Comparison of ENCODE assay signal across 10 mouse cellular contexts in genomic region chr5:150408979-150409378, GRCm38 (mm10).
DNase-seq lines count a peak whose midpoint lies in the region; ATAC-seq and TF ChIP-seq lines count a peak whose summit lies in the region.
"Had no signal": no experiment of that assay in that cellular context is flagged by ENCODE, and none has a peak within 500 bp of the region (broad histone marks: within the 10 kb centered on the region; RNA-seq: fewer than 3 reads in every experiment).

No protein-coding gene starts in this region.

- H3K4me3 ChIP-seq in kidney, embryonic 15.5 days (replicated peaks), result no peak overlapping the region
- H3K4me3 ChIP-seq in embryonic facial prominence, embryonic 14.5 days (ENCODE audit: low read depth, low read length), result no peak overlapping the region
- no peak overlapping the region for H3K4me3 ChIP-seq in liver, postnatal 0 days (ENCODE audit: low read depth, low read length)
- H3K4me3 ChIP-seq: stomach, embryonic 15.5 days had no signal

- no peak for TF ChIP-seq CTCF in liver, postnatal 0 days (IDR thresholded peaks at IDR 0.05; ENCODE audit: low read depth)

- 59% methylated on average over 8 of the region's 8 CpGs for WGBS in kidney, embryonic 15.5 days
- WGBS in embryonic facial prominence, embryonic 14.5 days, result 76% methylated on average over 8 of the region's 8 CpGs
- WGBS in liver, postnatal 0 days (ENCODE audit: insufficient replicate concordance), result 65% methylated on average over 8 of the region's 8 CpGs

- H3K9me3 ChIP-seq in kidney, embryonic 15.5 days (replicated peaks), result no peaks in the 10 kb centered on the region
- no peaks in the 10 kb centered on the region for H3K9me3 ChIP-seq in embryonic facial prominence, embryonic 14.5 days (ENCODE audit: control insufficient read depth, low read length)
- no peaks in the 10 kb centered on the region for H3K9me3 ChIP-seq in liver, postnatal 0 days (ENCODE audit: low read length)
- H3K9me3 ChIP-seq: stomach, embryonic 15.5 days had no signal

- H3K27ac ChIP-seq in kidney, embryonic 15.5 days, result peak overlapping the region; percentile 85
- H3K27ac ChIP-seq in embryonic facial prominence, embryonic 14.5 days (replicated peaks; ENCODE audit: low read depth, low read length), result peak overlapping the region; percentile 5; the same call in 1 of the 2 replicates
- H3K27ac ChIP-seq in liver, postnatal 0 days (ENCODE audit: low read depth), result no peak overlapping the region
- H3K27ac ChIP-seq: stomach, embryonic 15.5 days had no signal

- no peak for TF ChIP-seq EP300 in liver, postnatal 0 days (IDR thresholded peaks at IDR 0.05; ENCODE audit: low read depth)

- peak overlapping the region; percentile 31; the same call in 1 of the 2 replicates for H3K4me2 ChIP-seq in kidney, embryonic 15.5 days
- no peak overlapping the region for H3K4me2 ChIP-seq in embryonic facial prominence, embryonic 14.5 days (ENCODE audit: low read depth, low read length)
- H3K4me2 ChIP-seq in liver, postnatal 0 days (ENCODE audit: low read depth, low read length), result no peak overlapping the region
- H3K4me2 ChIP-seq: heart, embryonic 11.5 days; stomach, embryonic 15.5 days had no signal

- peaks cover 21% of the 10 kb centered on the region for H3K4me1 ChIP-seq in kidney, embryonic 15.5 days
- peaks cover 6% of the 10 kb centered on the region; the same call in 1 of the 2 replicates for H3K4me1 ChIP-seq in embryonic facial prominence, embryonic 14.5 days (ENCODE audit: control insufficient read depth, insufficient read depth, low read length)
- no peaks in the 10 kb centered on the region for H3K4me1 ChIP-seq in liver, postnatal 0 days (ENCODE audit: insufficient read depth)

- H3K36me3 ChIP-seq in kidney, embryonic 15.5 days, result no peaks in the 10 kb centered on the region
- H3K36me3 ChIP-seq in embryonic facial prominence, embryonic 14.5 days (ENCODE audit: control insufficient read depth, insufficient read depth, low read length), result peaks cover 14% of the 10 kb centered on the region; the same call in 1 of the 2 replicates
- peaks cover 5% of the 10 kb centered on the region for H3K36me3 ChIP-seq in liver, postnatal 0 days (replicated peaks; ENCODE audit: insufficient read depth, low read length)
- H3K36me3 ChIP-seq: G1E; stomach, embryonic 15.5 days had no signal

- no peaks in the 10 kb centered on the region for H3K27me3 ChIP-seq in kidney, embryonic 15.5 days
- H3K27me3 ChIP-seq in embryonic facial prominence, embryonic 14.5 days (replicated peaks; ENCODE audit: control insufficient read depth, insufficient read depth, low read length), result no peaks in the 10 kb centered on the region
- H3K27me3 ChIP-seq in liver, postnatal 0 days (ENCODE audit: insufficient read depth, low read length), result no peaks in the 10 kb centered on the region
- H3K27me3 ChIP-seq: stomach, embryonic 15.5 days had no signal

- ATAC-seq in kidney, embryonic 15.5 days (replicated peaks; ENCODE audit: low FRiP score), result peak; percentile 77
- no peak for ATAC-seq in embryonic facial prominence, embryonic 14.5 days (ENCODE audit: low read depth)
- ATAC-seq in liver, postnatal 0 days, result peak; percentile 45; the same call in 1 of the 2 replicates

- no peak overlapping the region for H3K9ac ChIP-seq in kidney, embryonic 15.5 days
- no peak overlapping the region for H3K9ac ChIP-seq in embryonic facial prominence, embryonic 14.5 days (ENCODE audit: low read depth, low read length)
- H3K9ac ChIP-seq in liver, postnatal 0 days (replicated peaks), result no peak overlapping the region
- H3K9ac ChIP-seq: stomach, embryonic 15.5 days had no signal

- no peak for DNase-seq in kidney, adult 18-20 months
- peak; percentile 77 for DNase-seq in R1 (ENCODE audit: low read depth, low spot score)
- no peak for DNase-seq in embryonic facial prominence, embryonic 14.5 days (ENCODE audit: low spot score)
- no peak for DNase-seq in liver, postnatal 0 days
- DNase-seq in gastrocnemius, adult 18-20 months (ENCODE audit: low spot score), result no peak
- no peak for DNase-seq in ovary, postnatal 10 days (ENCODE audit: low spot score)
